Mouse (Mus musculus): ENCODE results near the gene Olfr801. TPM values are rescaled to one million over a fixed set of nuclear protein-coding genes. Genes with fewer than 3 reads are reported as not detected.

Gene Olfr801
- not detected in 2 replicates for polyA plus RNA-seq (2012; rRNA removed)

- Histone ChIP-seq H3K27me3 (ENCODE audit: control insufficient read depth, insufficient read depth, low read length) (no peaks in the 10 kb centered on the region), H3K36me3 (ENCODE audit: control insufficient read depth, insufficient read depth, low read length) (no peaks in the 10 kb centered on the region), H3K4me1 (ENCODE audit: control insufficient read depth, insufficient read depth, insufficient read length, low read length) (no peaks in the 10 kb centered on the region), H3K4me3 (ENCODE audit: low read depth, low read length) (no peak within 1 kb of the TSS), H3K27ac (ENCODE audit: insufficient read depth, low read depth, low read length) (no peak within 1 kb of the TSS)
- TF ChIP-seq CTCF (IDR thresholded peaks at IDR 0.05; ENCODE audit: extremely low read depth, insufficient read length, insufficient replicate concordance, low read depth, low read length) (no peak), POLR2A (IDR thresholded peaks at IDR 0.05; ENCODE audit: low read depth, low read length) (no peak)
- whole genome bisulfite sequencing, result 73% methylated on average over 1 of the region's 1 CpGs
These were observed at the start of gene Olfr801 for GRCm38 (mm10) chr10:129673765-129674164. Gene Olfr801 (minus strand): TSS chr10:129673865.

GRCm38 (mm10) chr10:129702910-129703309 is 29.2 kb upstream of the Olfr801 start, which contains the start of gene Olfr804:
Gene Olfr804 (plus strand): TSS chr10:129703210.
- TF ChIP-seq CTCF (IDR thresholded peaks at IDR 0.05; ENCODE audit: extremely low read depth, insufficient read length, insufficient replicate concordance, low read depth, low read length) (no peak), POLR2A (IDR thresholded peaks at IDR 0.05; ENCODE audit: low read depth, low read length) (no peak)
- no peaks in the 10 kb centered on the region for H3K4me1 ChIP-seq (ENCODE audit: control insufficient read depth, insufficient read depth, insufficient read length, low read length)
- H3K4me3 ChIP-seq (ENCODE audit: low read depth, low read length), result no peak within 1 kb of the TSS
- no peaks in the 10 kb centered on the region for H3K27me3 ChIP-seq (ENCODE audit: control insufficient read depth, insufficient read depth, low read length)
- no peak within 1 kb of the TSS for H3K27ac ChIP-seq (ENCODE audit: insufficient read depth, low read depth, low read length)
- H3K36me3 ChIP-seq (ENCODE audit: control insufficient read depth, insufficient read depth, low read length), result no peaks in the 10 kb centered on the region

GRCm38 (mm10) chr10:129694186-129694585 is 20.5 kb upstream of the Olfr801 start, which contains the start of gene Olfr803:
Gene Olfr803 (minus strand): TSS chr10:129694286.
- Histone ChIP-seq H3K27ac (ENCODE audit: insufficient read depth, low read depth, low read length) (no peak within 1 kb of the TSS), H3K4me1 (ENCODE audit: control insufficient read depth, insufficient read depth, insufficient read length, low read length) (no peaks in the 10 kb centered on the region), H3K36me3 (ENCODE audit: control insufficient read depth, insufficient read depth, low read length) (no peaks in the 10 kb centered on the region), H3K27me3 (ENCODE audit: control insufficient read depth, insufficient read depth, low read length) (no peaks in the 10 kb centered on the region), H3K4me3 (ENCODE audit: low read depth, low read length) (no peak within 1 kb of the TSS)
- no peak for TF ChIP-seq POLR2A (IDR thresholded peaks at IDR 0.05; ENCODE audit: low read depth, low read length)
- TF ChIP-seq CTCF (IDR thresholded peaks at IDR 0.05; ENCODE audit: extremely low read depth, insufficient read length, insufficient replicate concordance, low read depth, low read length), result no peak
- WGBS, result 67% methylated on average over 2 of the region's 2 CpGs

- 32% methylated on average over 1 of the region's 1 CpGs for WGBS
- H3K4me1 ChIP-seq (ENCODE audit: control insufficient read depth, insufficient read depth, insufficient read length, low read length), result no peaks in the 10 kb centered on the region
- no peak for TF ChIP-seq POLR2A (IDR thresholded peaks at IDR 0.05; ENCODE audit: low read depth, low read length)
- TF ChIP-seq CTCF (IDR thresholded peaks at IDR 0.05; ENCODE audit: extremely low read depth, insufficient read length, insufficient replicate concordance, low read depth, low read length), result no peak
- H3K27ac ChIP-seq (ENCODE audit: insufficient read depth, low read depth, low read length), result no peak within 1 kb of the TSS
- H3K36me3 ChIP-seq (ENCODE audit: control insufficient read depth, insufficient read depth, low read length), result no peaks in the 10 kb centered on the region
- no peak within 1 kb of the TSS for H3K4me3 ChIP-seq (ENCODE audit: low read depth, low read length)
- H3K27me3 ChIP-seq (ENCODE audit: control insufficient read depth, insufficient read depth, low read length), result no peaks in the 10 kb centered on the region
These were observed 14.4 kb upstream of the Olfr801 start, which contains the start of gene Olfr802 for GRCm38 (mm10) chr10:129688069-129688468. Gene Olfr802 (minus strand): TSS chr10:129688169.

- Histone ChIP-seq H3K4me1 (ENCODE audit: control insufficient read depth, insufficient read depth, insufficient read length, low read length) (no peaks in the 10 kb centered on the region), H3K36me3 (ENCODE audit: control insufficient read depth, insufficient read depth, low read length) (no peaks in the 10 kb centered on the region), H3K4me3 (ENCODE audit: low read depth, low read length) (no peak within 1 kb of the TSS), H3K27ac (ENCODE audit: insufficient read depth, low read depth, low read length) (no peak within 1 kb of the TSS), H3K27me3 (ENCODE audit: control insufficient read depth, insufficient read depth, low read length) (no peaks in the 10 kb centered on the region)
- TF ChIP-seq CTCF (IDR thresholded peaks at IDR 0.05; ENCODE audit: extremely low read depth, insufficient read length, insufficient replicate concordance, low read depth, low read length) (no peak), POLR2A (IDR thresholded peaks at IDR 0.05; ENCODE audit: low read depth, low read length) (no peak)
These were observed 16.3 kb downstream of the Olfr801 start, which contains the start of gene Olfr800 for GRCm38 (mm10) chr10:129657394-129657793. Gene Olfr800 (plus strand): TSS chr10:129657694.

GRCm38 (mm10) chr10:129651763-129652162 is 21.9 kb downstream of the Olfr801 start:
- H3K36me3 ChIP-seq (ENCODE audit: control insufficient read depth, insufficient read depth, low read length), result no peaks in the 10 kb centered on the region
- no peaks in the 10 kb centered on the region for H3K27me3 ChIP-seq (ENCODE audit: control insufficient read depth, insufficient read depth, low read length)
- TF ChIP-seq POLR2A (IDR thresholded peaks at IDR 0.05; ENCODE audit: low read depth, low read length), result no peak
- TF ChIP-seq CTCF (IDR thresholded peaks at IDR 0.05; ENCODE audit: extremely low read depth, insufficient read length, insufficient replicate concordance, low read depth, low read length), result no peak
- H3K4me3 ChIP-seq (ENCODE audit: low read depth, low read length), result no peak overlapping the region
- H3K4me1 ChIP-seq (ENCODE audit: control insufficient read depth, insufficient read depth, insufficient read length, low read length), result no peaks in the 10 kb centered on the region
- 84% methylated on average over 1 of the region's 1 CpGs for WGBS
- no peak overlapping the region for H3K27ac ChIP-seq (ENCODE audit: insufficient read depth, low read depth, low read length)

GRCm38 (mm10) chr10:129637184-129637583 is 36.5 kb downstream of the Olfr801 start, which contains the start of gene Olfr799:
Gene Olfr799 (plus strand): TSS chr10:129637484.
- Histone ChIP-seq H3K27me3 (ENCODE audit: control insufficient read depth, insufficient read depth, low read length) (no peaks in the 10 kb centered on the region), H3K4me3 (ENCODE audit: low read depth, low read length) (no peak within 1 kb of the TSS), H3K36me3 (ENCODE audit: control insufficient read depth, insufficient read depth, low read length) (no peaks in the 10 kb centered on the region), H3K4me1 (ENCODE audit: control insufficient read depth, insufficient read depth, insufficient read length, low read length) (no peaks in the 10 kb centered on the region), H3K27ac (ENCODE audit: insufficient read depth, low read depth, low read length) (no peak within 1 kb of the TSS)
- no peak for TF ChIP-seq POLR2A (IDR thresholded peaks at IDR 0.05; ENCODE audit: low read depth, low read length)
- 7% methylated on average over 1 of the region's 1 CpGs for WGBS
